Mouse (Mus musculus): ENCODE measurements around the gene Gm8180. TPM values are rescaled to one million over a fixed set of nuclear protein-coding genes. Genes with fewer than 3 reads are reported as not detected.
"Not testable (repeated sequence)": the region's sequence is repeated elsewhere in the genome, so short reads cannot be mapped to it uniquely, and the experiment has no call there.

The Gm8180 gene
- not detected in 2 replicates for polyA plus RNA-seq (2015; fragmentation: Nextera tagmentation; extraction: Ambion mirVana)

GRCm38 (mm10) chr14:43784645-43785044 is at the start of gene Gm8180:
Gene Gm8180 (minus strand): TSS chr14:43784745.
- not testable (repeated sequence) for H3K4me3 ChIP-seq; H3K27ac ChIP-seq (replicated peaks); ATAC-seq (replicated peaks); H3K4me2 ChIP-seq (replicated peaks); H3K4me1 ChIP-seq; H3K9me3 ChIP-seq; H3K36me3 ChIP-seq; H3K9ac ChIP-seq (replicated peaks); H3K27me3 ChIP-seq
- WGBS = 93% methylated on average over 3 of the region's 3 CpGs

DNA sequence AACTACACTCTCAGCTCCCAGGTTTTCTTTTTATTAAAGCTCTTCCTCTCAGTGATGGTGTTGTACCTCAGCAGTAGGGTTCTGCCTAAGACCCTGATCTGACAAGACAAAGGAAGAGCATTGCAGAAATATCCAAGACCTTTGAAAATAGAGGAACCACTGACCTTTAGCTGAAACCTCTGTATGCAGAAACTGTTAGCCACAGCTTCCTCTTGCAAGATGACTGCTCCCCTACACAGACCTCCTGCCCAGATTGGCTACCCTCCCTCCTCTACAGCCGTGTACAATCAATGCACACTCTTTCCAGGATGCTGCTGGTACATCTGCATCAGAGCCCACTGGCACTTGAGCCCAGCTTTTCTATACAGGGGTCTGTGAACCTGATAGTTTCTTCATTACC is 45.8 kb upstream of the Gm8180 start:
- not testable (repeated sequence) for H3K4me2 ChIP-seq (replicated peaks); H3K9ac ChIP-seq (replicated peaks); H3K4me3 ChIP-seq; H3K27me3 ChIP-seq; H3K9me3 ChIP-seq; ATAC-seq (replicated peaks); H3K4me1 ChIP-seq; H3K36me3 ChIP-seq; H3K27ac ChIP-seq (replicated peaks)
- 45% methylated on average over 1 of the region's 1 CpGs for WGBS

GRCm38 (mm10) chr14:43824176-43824575 is 39.6 kb upstream of the Gm8180 start:
- not testable (repeated sequence) for H3K4me2 ChIP-seq (replicated peaks); H3K9ac ChIP-seq (replicated peaks); H3K4me1 ChIP-seq; ATAC-seq (replicated peaks); H3K27ac ChIP-seq (replicated peaks); H3K27me3 ChIP-seq; H3K36me3 ChIP-seq; H3K4me3 ChIP-seq; H3K9me3 ChIP-seq
- WGBS = 89% methylated on average over 6 of the region's 6 CpGs

- 67% methylated on average over 1 of the region's 2 CpGs for WGBS
- not testable (repeated sequence) for H3K27me3 ChIP-seq
Observed at GRCm38 (mm10) chr14:43821869-43822268, 37.3 kb upstream of the Gm8180 start.

GRCm38 (mm10) chr14:43812458-43812857 is 27.9 kb upstream of the Gm8180 start:
- not testable (repeated sequence) for H3K4me1 ChIP-seq; H3K9ac ChIP-seq (replicated peaks); H3K4me3 ChIP-seq; H3K4me2 ChIP-seq (replicated peaks); H3K27ac ChIP-seq (replicated peaks); H3K36me3 ChIP-seq; H3K9me3 ChIP-seq; H3K27me3 ChIP-seq
- WGBS = 68% methylated on average over 8 of the region's 9 CpGs
- peak; percentile 61; the same call in 1 of the 2 replicates for ATAC-seq (replicated peaks)

More at GRCm38 (mm10) chr14:43821869-43822268, 37.3 kb upstream of the Gm8180 start:
- H3K9me3 ChIP-seq; H3K4me2 ChIP-seq (replicated peaks); H3K4me3 ChIP-seq; ATAC-seq (replicated peaks); H3K4me1 ChIP-seq; H3K27ac ChIP-seq (replicated peaks); H3K36me3 ChIP-seq; H3K9ac ChIP-seq (replicated peaks): not testable (repeated sequence)

GRCm38 (mm10) chr14:43808142-43808541 is 23.6 kb upstream of the Gm8180 start:
- not testable (repeated sequence) for H3K4me1 ChIP-seq; H3K27ac ChIP-seq (replicated peaks); ATAC-seq (replicated peaks); H3K4me2 ChIP-seq (replicated peaks); H3K36me3 ChIP-seq; H3K27me3 ChIP-seq; H3K9me3 ChIP-seq; H3K4me3 ChIP-seq; H3K9ac ChIP-seq (replicated peaks)
- 78% methylated on average over 4 of the region's 4 CpGs for WGBS

DNA sequence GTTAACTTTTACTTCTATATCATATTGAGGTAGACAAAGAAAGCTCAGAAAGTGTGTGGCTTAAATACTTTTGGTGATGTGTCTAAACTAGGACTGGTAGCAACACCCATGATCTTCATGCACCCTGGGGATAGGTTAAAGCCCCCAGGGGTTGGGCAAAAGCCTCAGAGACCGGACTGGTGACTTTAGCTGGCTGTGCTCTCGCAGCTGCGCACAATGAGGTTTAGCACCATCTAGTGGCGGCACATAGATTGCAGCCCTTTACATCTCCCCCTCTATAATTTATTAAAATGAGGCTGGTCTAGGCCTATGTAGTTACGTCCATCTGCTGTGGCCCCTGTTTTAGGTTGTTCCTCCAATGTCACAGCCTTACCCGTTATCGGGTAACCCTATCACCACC is 19.9 kb upstream of the Gm8180 start:
- WGBS = 18% methylated on average over 7 of the region's 7 CpGs
- not testable (repeated sequence) for ATAC-seq (replicated peaks); H3K36me3 ChIP-seq

DNA sequence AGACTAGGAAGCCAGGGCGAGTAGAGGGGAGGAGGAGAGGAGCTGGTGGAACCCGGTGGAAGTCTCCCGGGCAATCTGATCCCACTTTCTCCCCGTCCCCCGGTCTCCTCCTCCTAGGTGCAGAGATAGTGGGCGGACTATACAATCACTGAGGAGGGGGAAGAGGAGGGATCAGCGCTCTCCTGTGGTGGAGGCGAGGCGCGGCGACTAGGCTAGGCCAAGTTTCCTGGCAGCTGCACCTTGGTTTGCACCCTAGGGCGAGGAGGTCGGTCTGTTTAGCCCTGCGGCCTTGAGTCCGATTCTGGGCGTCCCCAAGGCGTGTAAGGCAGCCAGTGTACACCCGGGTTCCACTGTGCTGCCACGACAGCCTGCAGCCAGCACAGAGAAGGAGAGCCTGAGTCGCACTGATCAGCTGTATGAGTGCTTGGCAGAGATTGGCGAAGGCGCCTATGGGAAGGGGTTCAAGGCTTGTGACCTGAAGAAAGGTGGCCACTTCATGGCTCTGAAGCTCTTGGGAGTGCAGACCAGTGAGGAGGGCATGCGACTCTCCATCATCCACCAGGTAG is 12.4 kb upstream of the Gm8180 start:
- H3K27me3 ChIP-seq; H3K36me3 ChIP-seq; H3K27ac ChIP-seq (replicated peaks); H3K9me3 ChIP-seq; H3K4me1 ChIP-seq: not testable (repeated sequence)
- Histone ChIP-seq H3K4me3 (peak overlapping the region; percentile 21), H3K9ac (replicated peaks) (0 out of 2 replicates have a peak overlapping the region, but pooled peaks have one; percentile 10), H3K4me2 (replicated peaks) (peak overlapping the region; percentile 31)
- ATAC-seq (replicated peaks) = peak; percentile 64
- 14% methylated on average over 23 of the region's 23 CpGs for WGBS

More for the DNA sequence above, 19.9 kb upstream of the Gm8180 start:
- H3K4me1 ChIP-seq; H3K4me3 ChIP-seq; H3K9ac ChIP-seq (replicated peaks); H3K4me2 ChIP-seq (replicated peaks); H3K27ac ChIP-seq (replicated peaks); H3K27me3 ChIP-seq; H3K9me3 ChIP-seq: not testable (repeated sequence)

DNA sequence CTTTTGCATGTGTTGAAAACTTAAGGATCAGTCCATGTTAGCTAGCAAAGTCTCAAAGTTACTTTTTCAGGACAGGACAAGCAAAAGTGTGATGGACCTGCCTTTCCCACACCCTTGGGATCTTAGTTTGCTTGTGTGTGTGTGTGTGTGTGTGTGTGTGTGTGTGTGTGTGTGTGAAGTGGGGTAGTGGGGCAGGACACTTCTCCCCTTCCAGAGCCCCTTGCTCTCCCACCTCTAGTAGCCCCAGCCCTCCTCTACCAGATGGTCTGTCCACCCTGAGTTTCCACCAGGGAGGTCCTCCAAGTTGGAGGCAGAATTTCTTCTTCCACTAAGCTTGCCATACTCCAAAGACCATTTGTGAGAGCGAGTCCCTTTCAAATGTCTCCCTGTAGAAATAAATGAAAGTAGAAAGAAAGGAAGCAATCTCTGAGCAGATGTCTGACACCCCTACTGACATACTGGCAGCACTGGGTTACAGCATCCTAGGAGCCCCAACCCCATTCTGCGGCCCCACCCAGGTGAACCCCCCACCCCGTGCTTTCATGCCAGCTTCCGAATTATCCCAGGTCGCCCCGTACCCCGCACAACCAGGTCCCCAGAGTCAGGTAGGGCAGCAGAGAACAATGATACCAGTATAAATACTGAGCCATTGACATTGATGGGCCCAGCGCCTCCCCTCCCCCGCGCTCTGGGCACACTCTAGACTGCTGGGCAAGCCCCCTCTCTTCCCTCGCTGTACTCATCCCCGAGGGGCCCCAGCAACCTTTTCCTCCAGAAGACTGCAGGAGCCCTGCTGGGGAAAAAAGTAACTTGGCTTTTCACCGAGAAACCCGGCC is 11.7 kb upstream of the Gm8180 start:
- Histone ChIP-seq H3K4me3 (peak overlapping the region; percentile 21), H3K4me2 (replicated peaks) (peak overlapping the region; percentile 31), H3K27me3 (no peaks in the 10 kb centered on the region), H3K9ac (replicated peaks) (no peak overlapping the region), H3K36me3 (no peaks in the 10 kb centered on the region), H3K27ac (replicated peaks) (no peak overlapping the region), H3K4me1 (no peaks in the 10 kb centered on the region), H3K9me3 (no peaks in the 10 kb centered on the region)
- peak; percentile 57 for ATAC-seq (replicated peaks)
- WGBS = 12% methylated on average over 14 of the region's 14 CpGs

DNA sequence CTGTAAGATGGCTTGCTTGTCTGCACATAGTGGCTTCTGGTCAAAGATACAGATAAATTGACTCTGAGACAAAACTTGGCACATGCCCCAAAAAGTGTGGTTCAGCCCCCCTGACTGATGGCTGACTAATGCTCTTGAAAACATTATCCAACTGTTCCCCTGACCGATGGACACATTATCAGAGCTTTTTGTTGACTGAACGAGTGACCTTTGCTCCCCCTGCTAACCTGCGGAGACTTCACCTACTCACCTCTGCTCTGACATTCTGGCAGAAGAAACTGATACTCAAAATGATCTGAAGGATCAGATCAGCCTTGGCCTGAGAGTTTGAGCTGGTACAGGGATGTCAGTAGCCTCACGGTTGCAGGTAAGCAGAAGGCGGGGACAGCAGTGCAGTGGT is 9.3 kb upstream of the Gm8180 start:
- not testable (repeated sequence) for H3K9me3 ChIP-seq; H3K27me3 ChIP-seq; ATAC-seq (replicated peaks); H3K9ac ChIP-seq (replicated peaks); H3K36me3 ChIP-seq; H3K4me3 ChIP-seq; H3K27ac ChIP-seq (replicated peaks); H3K4me1 ChIP-seq; H3K4me2 ChIP-seq (replicated peaks)
- 87% methylated on average over 5 of the region's 5 CpGs for WGBS

- not testable (repeated sequence) for H3K4me2 ChIP-seq (replicated peaks); H3K9me3 ChIP-seq; H3K36me3 ChIP-seq; H3K9ac ChIP-seq (replicated peaks); ATAC-seq (replicated peaks); H3K4me3 ChIP-seq; H3K4me1 ChIP-seq; H3K27ac ChIP-seq (replicated peaks); H3K27me3 ChIP-seq
- WGBS = 88% methylated on average over 4 of the region's 4 CpGs
Observed at GRCm38 (mm10) chr14:43747566-43747965, 37.0 kb downstream of the Gm8180 start, which contains the start of gene Gm6526. Gene Gm6526 (plus strand): TSS chr14:43747866.

All from forebrain, embryonic 15.5 days (tissue).